Mouse (Mus musculus) ES-Bruce4 (cell line): ENCODE measurements at regions not wholly inside any gene's neighbourhood (a gene's known extent, or its start where the extent isn't known, plus 50 kb on each side); places are given as distances from the start of the nearest gene placed in this dataset.

ENCODE experiments used
- H3K27ac ChIP-seq: 2 replicates; pipeline ENCODE4 v1.5.1; 2012; ENCODE audit warnings: low read length, inconsistent platforms; ENCODE audit not compliant: insufficient read depth
- H3K27me3 ChIP-seq: 2 replicates; pipeline ENCODE4 v1.6.1; 2012; ENCODE audit warnings: mild to moderate bottlenecking, low read length, inconsistent platforms; ENCODE audit not compliant: control insufficient read depth, poor library complexity, insufficient read depth, severe bottlenecking
- H3K36me3 ChIP-seq: 2 replicates; pipeline ENCODE4 v1.6.1; 2012; ENCODE audit warnings: inconsistent platforms, mild to moderate bottlenecking, low read length, moderate library complexity; ENCODE audit not compliant: control insufficient read depth, poor library complexity, insufficient read depth, severe bottlenecking
- H3K4me1 ChIP-seq: one replicate; pipeline ENCODE4 v1.8.1; 2011; ENCODE audit warnings: low read length; ENCODE audit not compliant: control insufficient read depth, insufficient read depth
- H3K4me3 ChIP-seq: 2 replicates; pipeline ENCODE4 v1.5.1; 2011; ENCODE audit warnings: low read depth, mild to moderate bottlenecking, low read length
- H3K9ac ChIP-seq: 2 replicates; pipeline ENCODE4 v1.6.1; 2012; ENCODE audit warnings: low read depth, mild to moderate bottlenecking, inconsistent platforms; ENCODE audit not compliant: poor library complexity, severe bottlenecking
- H3K9me3 ChIP-seq: replicated peaks from 2 replicates; pipeline ENCODE4 v1.6.1; 2012; ENCODE audit warnings: mild to moderate bottlenecking, low read length, inconsistent platforms; ENCODE audit not compliant: control insufficient read depth, poor library complexity, insufficient read depth, severe bottlenecking
- CTCF ChIP-seq: IDR thresholded peaks from one replicate; pipeline ENCODE4 v1.8.1; 2011; ENCODE audit warnings: low read depth, low read length
- EP300 ChIP-seq: IDR thresholded peaks from 2 replicates; pipeline ENCODE4 v1.6.1; 2011; ENCODE audit warnings: low read depth, low read length; ENCODE audit not compliant: insufficient read depth
- POLR2A ChIP-seq: IDR thresholded peaks from one replicate; pipeline ENCODE4 v1.8.1; 2011; ENCODE audit warnings: low read length; ENCODE audit not compliant: insufficient read depth

DNA sequence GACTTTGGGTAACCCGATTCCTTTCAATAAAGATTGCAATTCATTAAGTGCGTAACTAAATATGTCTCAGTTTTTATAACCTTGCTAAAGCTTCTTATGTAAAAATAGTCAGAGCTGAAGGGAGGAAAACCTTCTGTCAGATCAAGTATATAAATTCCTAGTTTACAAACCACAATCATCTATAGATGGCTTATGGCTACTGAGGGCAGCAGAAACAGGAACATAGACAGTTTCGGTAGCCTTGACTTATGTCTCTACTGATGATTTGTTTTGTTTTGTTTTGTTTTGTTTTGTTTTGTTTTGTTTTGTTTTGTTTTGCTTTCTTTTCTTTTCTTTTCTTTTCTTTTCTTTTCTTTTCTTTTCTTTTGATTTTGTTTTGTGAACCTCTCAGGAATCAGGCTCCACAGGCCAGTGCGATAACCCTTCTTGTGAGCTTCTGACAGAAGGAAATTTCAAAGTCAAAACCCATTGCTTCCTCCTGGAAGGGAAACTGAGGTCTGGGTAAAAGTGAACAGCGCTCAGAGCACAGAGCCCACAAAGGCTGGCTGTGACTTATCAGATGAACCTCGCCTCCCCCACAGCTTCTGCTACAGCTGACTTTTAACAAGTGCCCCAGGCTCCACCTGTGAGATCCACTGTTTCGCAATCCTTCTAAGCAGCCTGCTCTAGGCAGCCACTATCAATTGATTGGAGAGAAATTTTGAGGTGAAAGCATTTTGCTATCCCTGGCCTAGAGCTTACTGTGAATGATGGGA is 391.8 kb upstream of the Zfp462 start:
- Histone ChIP-seq H3K27me3 (no peaks in the 10 kb centered on the region), H3K27ac (no peak overlapping the region), H3K36me3 (no peaks in the 10 kb centered on the region), H3K4me3 (no peak overlapping the region), H3K4me1 (no peaks in the 10 kb centered on the region), H3K9ac (no peak overlapping the region), H3K9me3 (no peaks in the 10 kb centered on the region)
- no peak for TF ChIP-seq CTCF
- no peak for TF ChIP-seq POLR2A
- TF ChIP-seq EP300: no peak

DNA sequence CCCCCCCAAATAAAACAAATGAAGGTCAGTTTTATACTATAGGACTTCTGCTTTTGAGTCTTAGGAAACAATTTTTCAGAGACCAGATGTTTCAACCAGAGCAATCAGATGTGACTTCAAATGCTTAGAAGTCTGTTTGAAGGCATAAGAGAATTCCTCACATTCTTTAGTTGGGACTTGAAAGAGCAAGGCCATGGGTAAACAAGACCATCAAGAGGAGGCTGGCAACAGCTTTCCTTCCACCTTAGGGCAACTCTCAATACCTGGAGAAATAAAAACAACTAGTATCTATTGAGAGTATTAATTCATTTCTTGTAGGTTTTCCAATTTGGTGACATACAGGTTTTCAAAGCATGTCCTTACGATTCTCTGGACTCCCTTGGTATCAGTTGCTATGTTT is 381.8 kb upstream of the Zfp462 start:
- Histone ChIP-seq H3K9ac (no peak overlapping the region), H3K9me3 (no peaks in the 10 kb centered on the region), H3K36me3 (no peaks in the 10 kb centered on the region), H3K4me3 (no peak overlapping the region), H3K27me3 (no peaks in the 10 kb centered on the region), H3K27ac (no peak overlapping the region), H3K4me1 (no peaks in the 10 kb centered on the region)
- TF ChIP-seq CTCF: no peak
- TF ChIP-seq POLR2A: no peak
- TF ChIP-seq EP300: no peak

DNA sequence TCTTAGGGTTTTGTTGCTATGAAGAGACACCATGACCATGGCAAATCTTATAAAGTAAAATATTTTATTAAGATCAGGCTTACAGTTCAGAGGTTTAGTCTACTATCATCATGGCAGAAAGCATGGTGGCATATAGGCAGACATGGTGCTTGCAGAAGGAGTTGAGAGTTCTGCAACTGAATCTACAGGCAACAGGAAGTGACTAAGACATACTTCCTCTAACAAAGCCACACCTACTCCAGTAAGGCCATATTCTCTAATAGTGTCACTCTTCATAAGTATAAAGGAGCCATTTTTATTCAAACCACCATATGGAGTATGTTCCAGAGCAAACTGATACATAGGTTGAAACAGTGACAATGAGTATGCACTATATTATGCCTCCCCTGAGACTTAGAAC is 371.7 kb upstream of the Zfp462 start:
- no peak overlapping the region for H3K4me3 ChIP-seq
- H3K9ac ChIP-seq: no peak overlapping the region
- no peaks in the 10 kb centered on the region for H3K9me3 ChIP-seq
- H3K4me1 ChIP-seq: no peaks in the 10 kb centered on the region
- no peak overlapping the region for H3K27ac ChIP-seq
- no peaks in the 10 kb centered on the region for H3K36me3 ChIP-seq
- H3K27me3 ChIP-seq: no peaks in the 10 kb centered on the region; the same call in 1 of the 2 replicates
- TF ChIP-seq POLR2A: no peak
- no peak for TF ChIP-seq EP300

DNA sequence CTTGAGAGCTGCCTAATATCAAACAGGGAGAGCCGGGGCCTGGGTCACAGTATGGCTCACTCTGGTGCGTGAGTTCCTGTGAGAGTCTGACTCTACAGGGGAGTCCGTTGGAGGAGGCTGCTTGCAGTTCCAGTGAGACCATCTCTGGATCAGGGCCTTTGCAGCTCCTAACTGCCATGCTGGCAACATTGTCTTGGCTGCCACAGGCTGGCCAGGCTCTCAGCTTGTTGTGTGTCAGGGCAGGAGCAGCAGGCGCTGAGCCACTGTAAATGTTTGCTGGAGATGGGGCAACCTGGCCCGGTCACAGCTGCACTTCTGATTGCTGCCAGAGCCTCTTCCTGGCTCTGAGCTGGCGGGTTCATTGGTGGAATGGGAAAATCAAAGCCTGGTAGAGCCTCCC is 357.7 kb upstream of the Zfp462 start:
- Histone ChIP-seq H3K27ac (no peak overlapping the region), H3K9ac (no peak overlapping the region), H3K27me3 (no peaks in the 10 kb centered on the region), H3K9me3 (no peaks in the 10 kb centered on the region), H3K4me1 (no peaks in the 10 kb centered on the region), H3K36me3 (no peaks in the 10 kb centered on the region), H3K4me3 (no peak overlapping the region)
- TF ChIP-seq POLR2A (no peak), CTCF (no peak), EP300 (no peak)

DNA sequence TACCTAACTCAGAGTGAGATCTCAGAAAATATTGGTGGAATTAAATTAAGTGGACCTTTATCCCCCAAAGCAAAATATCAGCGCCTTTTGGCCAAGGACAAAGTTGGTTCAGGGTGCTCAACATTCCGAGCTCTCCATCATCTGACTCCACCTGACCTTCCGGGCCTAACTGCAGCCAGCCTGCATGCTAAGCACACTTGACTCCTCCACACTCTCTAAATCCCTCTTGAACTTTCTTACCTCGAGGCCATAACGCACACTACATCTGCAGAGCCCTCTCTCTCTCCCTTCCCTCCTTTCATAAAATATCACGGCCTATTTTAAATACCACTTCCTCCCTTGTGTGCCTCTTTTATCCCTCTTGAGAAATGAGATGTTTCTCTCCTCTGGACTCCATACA is 356.1 kb upstream of the Zfp462 start:
- H3K27ac ChIP-seq: no peak overlapping the region
- H3K9ac ChIP-seq: no peak overlapping the region
- H3K4me3 ChIP-seq: no peak overlapping the region
- no peak for TF ChIP-seq EP300
- no peak for TF ChIP-seq CTCF
- no peak for TF ChIP-seq POLR2A
- H3K4me1 ChIP-seq: no peaks in the 10 kb centered on the region
- H3K36me3 ChIP-seq: no peaks in the 10 kb centered on the region
- no peaks in the 10 kb centered on the region for H3K9me3 ChIP-seq
- no peaks in the 10 kb centered on the region for H3K27me3 ChIP-seq

DNA sequence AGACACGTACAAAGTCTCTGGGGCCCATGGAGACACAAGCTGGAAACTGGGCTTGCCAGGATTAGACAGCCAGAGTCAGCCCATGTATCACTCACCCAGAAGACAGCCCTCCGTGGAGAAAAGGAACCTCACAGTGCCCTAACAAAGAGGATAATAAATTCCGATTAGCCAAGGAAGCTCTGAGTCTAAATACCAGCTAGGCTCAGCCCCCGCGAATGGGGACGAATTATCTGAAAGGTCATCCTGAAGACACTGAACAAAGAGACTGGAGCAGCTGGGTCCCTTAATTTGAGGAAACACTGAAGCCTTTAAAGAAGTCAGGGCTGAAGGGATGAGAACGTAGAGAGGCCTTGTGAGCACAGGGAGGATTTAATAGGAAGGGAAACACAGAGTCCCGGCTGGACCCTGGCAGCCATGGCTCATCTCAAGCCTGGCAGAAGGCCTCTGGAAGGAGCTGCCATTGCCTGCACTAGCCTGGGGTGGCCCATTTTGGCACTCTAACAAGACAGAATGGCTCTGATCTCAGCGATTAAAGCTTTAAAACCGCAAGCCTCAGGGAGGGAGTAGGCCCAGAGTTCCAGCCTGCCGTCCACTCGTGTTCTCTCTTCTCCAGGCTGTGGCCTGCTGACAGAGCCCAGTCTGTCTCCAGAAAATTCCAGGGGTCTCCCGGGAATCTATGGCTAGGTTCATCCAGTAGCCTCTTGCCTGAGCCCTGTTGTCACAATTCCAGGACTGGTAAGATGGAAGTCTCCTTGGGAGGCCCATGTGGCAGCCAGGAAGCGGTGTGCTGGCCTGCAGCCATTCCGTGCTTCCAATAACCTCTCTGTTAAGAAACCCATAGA is 343.0 kb upstream of the Zfp462 start:
- H3K4me3 ChIP-seq: no peak overlapping the region
- no peak for TF ChIP-seq POLR2A
- no peak for TF ChIP-seq EP300
- TF ChIP-seq CTCF: no peak
- no peaks in the 10 kb centered on the region for H3K9me3 ChIP-seq
- no peaks in the 10 kb centered on the region for H3K36me3 ChIP-seq
- H3K9ac ChIP-seq: no peak overlapping the region
- H3K4me1 ChIP-seq: no peaks in the 10 kb centered on the region
- H3K27ac ChIP-seq: no peak overlapping the region
- no peaks in the 10 kb centered on the region for H3K27me3 ChIP-seq
